Mouse (Mus musculus): ENCODE measurements around the gene Slc35a3. TPM values are rescaled to one million over a fixed set of nuclear protein-coding genes. Genes with fewer than 3 reads are reported as not detected.
"Not testable (repeated sequence)": the region's sequence is repeated elsewhere in the genome, so short reads cannot be mapped to it uniquely, and the experiment has no call there.

Gene Slc35a3
- polyA plus RNA-seq, 1 experiment = 3.6 TPM

DNA sequence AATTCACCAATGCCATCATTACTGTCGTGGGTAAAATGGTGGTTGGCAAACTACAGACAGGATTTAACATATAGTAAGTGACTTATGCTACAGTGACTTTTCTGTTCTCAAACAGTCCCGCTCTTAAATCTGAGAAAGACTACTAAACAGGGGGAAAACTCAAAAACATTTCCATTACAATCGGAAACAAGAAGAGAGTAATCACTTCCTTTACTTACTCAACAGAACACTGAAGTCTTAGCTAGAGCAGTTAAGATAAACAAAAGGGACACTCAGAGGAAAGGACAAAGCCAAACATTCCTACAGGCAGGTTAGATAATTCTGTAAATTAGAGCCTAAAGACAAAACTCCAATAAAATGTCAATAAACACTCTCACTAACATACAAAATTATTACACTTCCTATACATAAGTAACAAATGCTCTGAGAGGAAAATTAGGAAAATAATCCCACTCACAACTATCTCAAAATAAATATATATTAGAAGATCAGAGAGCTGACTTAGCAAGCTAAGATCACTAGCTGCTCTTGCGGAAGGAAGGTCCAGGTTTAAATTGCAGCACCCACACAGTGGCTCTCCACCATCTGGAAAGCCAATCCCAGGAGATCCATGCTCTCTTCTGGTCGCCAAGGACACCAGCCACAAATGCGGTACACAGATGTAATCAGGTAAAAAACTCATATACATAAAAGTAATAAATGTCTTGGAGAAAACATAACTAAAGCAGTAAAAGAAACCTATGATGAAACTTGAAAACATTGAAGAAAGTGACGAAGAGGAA is 56.3 kb downstream of the Slc35a3 start:
- H3K4me2 ChIP-seq (ENCODE audit: low read depth) = no peak overlapping the region
- H3K27me3 ChIP-seq (ENCODE audit: control insufficient read depth, insufficient read depth, insufficient read length) = no peaks in the 10 kb centered on the region
- no peak overlapping the region for H3K4me3 ChIP-seq
- peaks cover 99% of the 10 kb centered on the region for H3K79me2 ChIP-seq (ENCODE audit: control insufficient read depth, insufficient read depth)
- no peak overlapping the region for H3ac ChIP-seq (ENCODE audit: control insufficient read depth, insufficient read length)
- H3K36me3 ChIP-seq (ENCODE audit: control insufficient read depth, insufficient read depth) = no peaks in the 10 kb centered on the region
- TF ChIP-seq SRF (IDR thresholded peaks at IDR 0.05; ENCODE audit: control insufficient read depth, insufficient read length, low read depth) (no peak), MYOG (IDR thresholded peaks at IDR 0.05; ENCODE audit: control insufficient read depth in 1 of 3, insufficient read depth in 1 of 3, insufficient read length in 2 of 3, low read depth in 2 of 3) (no peak), REST (IDR thresholded peaks at IDR 0.05; ENCODE audit: insufficient read depth, insufficient read length) (no peak), MAX (IDR thresholded peaks at IDR 0.05; ENCODE audit: low read depth) (no peak), USF1 (IDR thresholded peaks at IDR 0.05; ENCODE audit: low read depth) (no peak), POLR2AphosphoS2 (IDR thresholded peaks at IDR 0.05; ENCODE audit: insufficient read length, low read depth) (no peak), E2F4 (IDR thresholded peaks at IDR 0.05; ENCODE audit: insufficient read depth) (no peak), TCF12 (IDR thresholded peaks at IDR 0.05; ENCODE audit: insufficient read depth, poor library complexity, severe bottlenecking) (no peak), CEBPB (IDR thresholded peaks at IDR 0.05; ENCODE audit: insufficient read depth, poor library complexity, severe bottlenecking) (no peak), MYOD1 (IDR thresholded peaks at IDR 0.05; ENCODE audit: control insufficient read depth in 1 of 3, insufficient read length in 2 of 3, low read depth in 2 of 3) (no peak), POLR2A (IDR thresholded peaks at IDR 0.05; ENCODE audit: insufficient read length, low read depth) (no peak), TCF3 (IDR thresholded peaks at IDR 0.05; ENCODE audit: insufficient read length, low read depth) (no peak)

DNA sequence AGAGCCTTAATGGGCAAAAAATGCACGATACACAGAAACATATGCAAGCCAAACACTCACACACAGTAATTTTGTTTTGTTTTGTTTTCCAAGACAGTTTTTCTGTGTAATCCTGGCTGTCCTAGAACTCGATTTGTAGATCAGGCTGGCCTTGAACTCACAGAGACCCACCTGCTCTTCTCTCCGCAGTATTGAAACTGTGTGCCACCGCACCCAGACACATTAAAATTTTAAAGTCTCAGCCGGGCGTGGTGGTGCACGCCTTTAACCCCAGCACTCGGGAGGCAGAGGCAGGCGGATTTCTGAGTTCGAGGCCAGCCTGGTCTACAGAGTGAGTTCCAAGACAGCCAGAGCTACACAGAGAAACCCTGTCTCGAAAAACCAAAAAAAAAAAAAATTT is 58.6 kb downstream of the Slc35a3 start:
- H3K79me2 ChIP-seq (ENCODE audit: control insufficient read depth, insufficient read depth) = peaks cover 95% of the 10 kb centered on the region
- H3K4me3 ChIP-seq; H3K36me3 ChIP-seq (ENCODE audit: control insufficient read depth, insufficient read depth); H3K27me3 ChIP-seq (ENCODE audit: control insufficient read depth, insufficient read depth, insufficient read length); H3K4me2 ChIP-seq (ENCODE audit: low read depth); H3ac ChIP-seq (ENCODE audit: control insufficient read depth, insufficient read length): not testable (repeated sequence)

DNA sequence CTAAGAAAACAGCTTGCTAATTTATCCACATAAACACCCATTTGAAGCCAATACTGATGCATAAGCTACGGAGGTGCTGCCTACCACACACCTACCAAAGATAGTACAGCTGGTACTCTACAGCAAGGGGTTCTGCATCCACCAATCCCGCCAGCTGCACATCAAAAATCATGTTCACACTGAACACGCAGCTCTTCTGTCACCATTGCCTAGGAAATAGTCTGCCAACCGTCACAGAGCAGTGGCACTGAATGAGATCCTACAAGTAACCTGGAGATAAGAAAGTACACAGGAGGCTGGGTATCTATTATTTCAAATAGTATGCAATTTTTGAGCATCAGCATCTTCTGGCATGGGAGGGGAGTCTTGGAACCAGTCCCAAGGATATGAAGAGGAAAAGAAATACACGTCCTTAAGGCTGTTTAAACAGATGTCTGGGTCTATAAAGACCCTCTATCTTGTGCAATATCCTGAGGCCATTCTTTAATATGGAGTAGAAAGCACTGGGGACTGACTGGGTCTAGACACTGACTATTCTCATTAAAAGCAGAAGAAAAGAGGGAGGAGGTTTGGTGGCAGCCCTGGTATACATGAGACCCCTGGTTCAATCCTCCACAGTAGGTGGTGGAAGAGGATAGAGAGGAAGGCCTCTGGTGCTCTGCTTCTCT is 59.2 kb downstream of the Slc35a3 start:
- TF ChIP-seq MAX (IDR thresholded peaks at IDR 0.05; ENCODE audit: low read depth) (no peak), SRF (IDR thresholded peaks at IDR 0.05; ENCODE audit: control insufficient read depth, insufficient read length, low read depth) (no peak)
- H3K79me2 ChIP-seq (ENCODE audit: control insufficient read depth, insufficient read depth) = peaks cover 89% of the 10 kb centered on the region
- no peak overlapping the region for H3ac ChIP-seq (ENCODE audit: control insufficient read depth, insufficient read length)
- H3K4me2 ChIP-seq (ENCODE audit: low read depth) = no peak overlapping the region
- no peaks in the 10 kb centered on the region for H3K27me3 ChIP-seq (ENCODE audit: control insufficient read depth, insufficient read depth, insufficient read length)
- no peak overlapping the region for H3K4me3 ChIP-seq
- peaks cover 3% of the 10 kb centered on the region for H3K36me3 ChIP-seq (ENCODE audit: control insufficient read depth, insufficient read depth)

DNA sequence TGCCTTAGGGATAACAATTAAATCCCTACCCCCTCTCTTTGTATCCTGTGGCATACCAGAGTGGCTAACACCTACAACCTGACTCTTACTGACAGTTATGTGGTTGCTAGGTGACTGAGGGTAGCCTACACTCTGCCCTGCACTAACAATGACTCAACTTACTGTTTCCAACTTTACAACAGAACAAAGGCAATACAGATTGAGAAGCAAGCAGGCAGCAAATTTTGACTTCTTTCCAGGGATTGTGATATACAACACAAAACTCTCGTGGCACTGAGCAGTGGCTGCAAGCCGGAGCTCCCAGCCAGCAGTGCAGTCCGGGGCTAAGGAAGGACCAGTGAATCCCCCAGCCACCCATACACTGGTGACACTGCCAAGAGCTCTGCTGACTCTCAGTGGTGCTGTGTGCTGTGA is 60.6 kb downstream of the Slc35a3 start:
- Histone ChIP-seq H3ac (ENCODE audit: control insufficient read depth, insufficient read length) (no peak overlapping the region), H3K36me3 (ENCODE audit: control insufficient read depth, insufficient read depth) (peaks cover 9% of the 10 kb centered on the region), H3K4me3 (no peak overlapping the region), H3K4me2 (ENCODE audit: low read depth) (no peak overlapping the region), H3K79me2 (ENCODE audit: control insufficient read depth, insufficient read depth) (peaks cover 75% of the 10 kb centered on the region), H3K27me3 (ENCODE audit: control insufficient read depth, insufficient read depth, insufficient read length) (no peaks in the 10 kb centered on the region)
- no peak for TF ChIP-seq SRF (IDR thresholded peaks at IDR 0.05; ENCODE audit: control insufficient read depth, insufficient read length, low read depth)
- TF ChIP-seq POLR2A (IDR thresholded peaks at IDR 0.05; ENCODE audit: insufficient read length, low read depth) = no peak
- no peak for TF ChIP-seq TCF3 (IDR thresholded peaks at IDR 0.05; ENCODE audit: insufficient read length, low read depth)
- TF ChIP-seq MAX (IDR thresholded peaks at IDR 0.05; ENCODE audit: low read depth) = no peak
- no peak for TF ChIP-seq CEBPB (IDR thresholded peaks at IDR 0.05; ENCODE audit: insufficient read depth, poor library complexity, severe bottlenecking)
- TF ChIP-seq POLR2AphosphoS2 (IDR thresholded peaks at IDR 0.05; ENCODE audit: insufficient read length, low read depth) = no peak
- no peak for TF ChIP-seq E2F4 (IDR thresholded peaks at IDR 0.05; ENCODE audit: insufficient read depth)
- TF ChIP-seq REST (IDR thresholded peaks at IDR 0.05; ENCODE audit: insufficient read depth, insufficient read length) = no peak
- TF ChIP-seq MYOD1 (IDR thresholded peaks at IDR 0.05; ENCODE audit: control insufficient read depth in 1 of 3, insufficient read length in 2 of 3, low read depth in 2 of 3) = no peak
- no peak for TF ChIP-seq TCF12 (IDR thresholded peaks at IDR 0.05; ENCODE audit: insufficient read depth, poor library complexity, severe bottlenecking)

DNA sequence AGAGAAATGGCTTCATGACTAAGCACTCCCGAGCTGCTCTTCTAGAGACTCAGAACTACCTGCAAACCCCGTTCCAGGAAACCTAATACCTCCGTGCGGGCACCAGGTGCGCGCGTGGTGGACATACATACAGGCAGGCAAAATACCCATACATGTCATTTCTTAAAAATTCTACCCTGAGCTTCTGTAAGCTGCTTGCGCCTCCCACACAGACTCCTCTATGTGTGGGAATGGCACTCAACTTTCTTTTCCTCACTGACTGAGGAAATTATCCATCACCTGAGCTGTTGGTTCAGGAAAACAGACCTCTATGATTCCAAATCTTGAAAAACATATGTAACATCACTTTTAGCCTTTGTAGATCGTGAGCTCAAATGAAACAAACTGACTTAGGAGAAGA is 61.9 kb downstream of the Slc35a3 start:
- H3K79me2 ChIP-seq (ENCODE audit: control insufficient read depth, insufficient read depth) = peaks cover 62% of the 10 kb centered on the region
- no peak overlapping the region for H3K4me3 ChIP-seq
- TF ChIP-seq POLR2AphosphoS2 (IDR thresholded peaks at IDR 0.05; ENCODE audit: insufficient read length, low read depth) (no peak), E2F4 (IDR thresholded peaks at IDR 0.05; ENCODE audit: insufficient read depth) (no peak), MAX (IDR thresholded peaks at IDR 0.05; ENCODE audit: low read depth) (no peak), TCF12 (IDR thresholded peaks at IDR 0.05; ENCODE audit: insufficient read depth, poor library complexity, severe bottlenecking) (no peak), SRF (IDR thresholded peaks at IDR 0.05; ENCODE audit: control insufficient read depth, insufficient read length, low read depth) (no peak)
- peaks cover 13% of the 10 kb centered on the region for H3K36me3 ChIP-seq (ENCODE audit: control insufficient read depth, insufficient read depth)
- no peak overlapping the region for H3ac ChIP-seq (ENCODE audit: control insufficient read depth, insufficient read length)
- no peaks in the 10 kb centered on the region for H3K27me3 ChIP-seq (ENCODE audit: control insufficient read depth, insufficient read depth, insufficient read length)
- H3K4me2 ChIP-seq (ENCODE audit: low read depth) = no peak overlapping the region

Data from myocyte (in vitro differentiated cells).